Mouse (Mus musculus) forebrain, embryonic 15.5 days (tissue): ENCODE measurements at regions not wholly inside any gene's neighbourhood (a gene's known extent, or its start where the extent isn't known, plus 50 kb on each side); places are given as distances from the start of the nearest gene placed in this dataset.

Experiments
- ATAC-seq: fragments of 200-750 bp; cut with Nextera tagmentation; replicated peaks from 2 replicates; pipeline ENCODE4 v1.8.0; 2017; ENCODE audit warnings: mild to moderate bottlenecking, moderate TSS enrichment, moderate library complexity
- H3K27ac ChIP-seq: fragments of 300-500 bp; sonication (generic); replicated peaks from 2 replicates; pipeline ENCODE4 v1.5.1; 2015; ENCODE audit warnings: mild to moderate bottlenecking, inconsistent platforms
- H3K27me3 ChIP-seq: fragments of 300-500 bp; sonication (generic); 2 replicates; pipeline ENCODE4 v1.6.1; 2015; ENCODE audit warnings: inconsistent platforms
- H3K36me3 ChIP-seq: fragments of 300-500 bp; sonication (generic); 2 replicates; pipeline ENCODE4 v1.6.1; 2015; ENCODE audit warnings: mild to moderate bottlenecking, inconsistent platforms
- H3K4me1 ChIP-seq: fragments of 300-500 bp; sonication (generic); 2 replicates; pipeline ENCODE4 v1.6.1; 2015; ENCODE audit warnings: inconsistent platforms
- H3K4me2 ChIP-seq: fragments of 300-500 bp; sonication (generic); replicated peaks from 2 replicates; pipeline ENCODE4 v1.6.1; 2015; ENCODE audit warnings: mild to moderate bottlenecking, inconsistent platforms
- H3K4me3 ChIP-seq: fragments of 300-500 bp; sonication (generic); 2 replicates; pipeline ENCODE4 v1.5.1; 2015; ENCODE audit warnings: mild to moderate bottlenecking, inconsistent platforms
- H3K9ac ChIP-seq: fragments of 300-500 bp; sonication (generic); replicated peaks from 2 replicates; pipeline ENCODE4 v1.6.1; 2015; ENCODE audit warnings: mild to moderate bottlenecking, inconsistent platforms
- H3K9me3 ChIP-seq: fragments of 300-500 bp; sonication (generic); 2 replicates; pipeline ENCODE4 v1.6.1; 2016; ENCODE audit warnings: inconsistent platforms
- WGBS: fragments of 180-500 bp; shearing (Covaris S2); methylation state at CpG from one replicate; pipeline ENCODE4 v1.1.7; 2015; ENCODE audit warnings: mixed read lengths; 5-methylcytosine and 5-hydroxymethylcytosine counted together

DNA sequence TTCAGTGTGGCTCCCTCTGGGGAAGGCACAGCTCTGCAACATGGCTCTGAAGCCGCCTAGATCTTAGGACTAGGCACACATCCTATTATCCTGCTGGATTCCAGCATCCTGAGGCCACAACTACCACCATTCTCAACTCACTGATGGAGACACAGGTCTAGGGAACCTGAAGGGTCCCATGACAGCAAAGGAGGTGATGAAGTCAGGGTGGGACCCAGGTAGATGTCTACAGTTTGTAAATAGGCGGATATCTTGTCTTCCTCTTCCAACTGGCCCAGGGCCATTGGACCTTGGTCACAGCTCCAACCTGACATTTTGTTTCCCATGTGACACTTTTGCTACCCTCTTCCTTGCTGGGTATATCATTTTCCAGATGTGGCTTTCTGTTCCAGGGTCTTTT is 106.4 kb downstream of the Vapb start:
- Histone ChIP-seq H3K4me2 (no peak overlapping the region), H3K4me1 (no peaks in the 10 kb centered on the region), H3K27ac (0 out of 2 replicates have a peak overlapping the region, but pooled peaks have one; percentile 20), H3K9ac (no peak overlapping the region), H3K9me3 (no peaks in the 10 kb centered on the region), H3K27me3 (no peaks in the 10 kb centered on the region), H3K4me3 (no peak overlapping the region), H3K36me3 (no peaks in the 10 kb centered on the region)
- WGBS, result 94% methylated on average over 2 of the region's 2 CpGs
- no peak for ATAC-seq

DNA sequence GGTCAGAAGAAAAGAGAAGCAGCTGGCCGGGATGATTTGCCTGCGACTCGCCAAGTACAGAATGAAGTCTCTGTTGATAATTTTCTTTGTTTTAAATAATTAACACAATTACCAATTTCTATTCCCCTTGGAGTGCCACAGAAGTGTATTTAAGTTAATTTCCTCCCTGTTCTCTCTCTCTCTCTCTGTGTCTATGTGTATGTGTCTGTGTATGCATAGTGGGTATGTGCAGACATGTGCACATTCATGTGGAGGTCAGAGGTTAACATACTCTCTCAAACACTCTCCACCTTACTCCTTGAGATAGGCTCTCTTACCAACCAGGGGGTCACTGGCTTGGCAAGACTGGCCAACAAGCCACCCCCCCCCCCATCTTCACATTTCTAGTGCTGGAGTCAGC is 107.2 kb downstream of the Vapb start:
- Histone ChIP-seq H3K9ac (no peak overlapping the region), H3K4me3 (no peak overlapping the region), H3K4me1 (no peaks in the 10 kb centered on the region), H3K27ac (peak overlapping the region; percentile 23; the same call in 1 of the 2 replicates), H3K4me2 (no peak overlapping the region), H3K9me3 (no peaks in the 10 kb centered on the region), H3K36me3 (no peaks in the 10 kb centered on the region), H3K27me3 (no peaks in the 10 kb centered on the region)
- peak; percentile 38; the same call in 1 of the 2 replicates for ATAC-seq
- WGBS, result 56% methylated on average over 3 of the region's 3 CpGs

DNA sequence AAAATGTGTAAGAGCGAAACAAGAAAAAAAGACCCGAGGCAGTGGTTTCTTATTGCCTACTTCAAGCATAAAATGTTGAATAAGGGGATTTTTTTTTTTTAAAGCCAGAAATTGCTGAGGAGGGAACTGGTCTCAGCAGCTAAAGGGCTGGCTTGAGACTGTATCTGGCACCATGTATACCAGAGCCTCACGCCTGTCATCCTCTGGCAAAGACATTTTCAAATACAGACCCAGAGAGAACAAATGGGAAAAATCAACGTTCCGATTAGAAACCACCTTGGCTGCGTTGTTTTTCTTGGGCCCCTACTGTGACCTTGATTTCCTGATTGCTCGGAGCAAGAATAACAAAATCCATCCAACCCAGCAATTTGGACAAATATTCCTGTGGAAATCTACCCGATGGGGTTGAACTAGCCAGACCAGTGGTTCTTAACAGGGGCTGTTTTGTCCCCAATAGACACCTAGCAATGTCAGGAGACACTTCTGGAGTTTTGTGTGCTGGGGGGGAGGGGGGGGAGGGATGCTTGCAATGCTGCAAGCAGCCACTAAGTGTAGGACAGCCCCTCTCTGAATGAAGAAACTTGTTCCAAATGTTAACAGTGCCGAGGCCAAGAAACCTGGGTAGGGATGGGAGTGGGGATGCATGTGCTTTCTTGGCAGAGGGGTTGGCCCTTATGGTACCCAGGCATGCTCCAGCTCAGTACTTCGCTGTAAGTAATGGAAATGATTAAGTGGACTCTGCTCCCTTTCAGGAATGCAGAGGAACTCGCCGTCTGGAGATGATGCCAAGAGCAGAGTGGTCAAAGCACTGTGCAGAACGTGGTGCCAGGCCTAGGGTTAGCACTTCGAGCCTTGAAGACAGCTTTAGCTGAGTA is 108.1 kb downstream of the Vapb start:
- no peak overlapping the region for H3K4me3 ChIP-seq
- H3K9me3 ChIP-seq, result no peaks in the 10 kb centered on the region
- no peak overlapping the region for H3K27ac ChIP-seq
- no peaks in the 10 kb centered on the region for H3K4me1 ChIP-seq
- no peak overlapping the region for H3K4me2 ChIP-seq
- H3K27me3 ChIP-seq, result no peaks in the 10 kb centered on the region
- WGBS, result 83% methylated on average over 14 of the region's 14 CpGs
- H3K36me3 ChIP-seq, result no peaks in the 10 kb centered on the region
- ATAC-seq, result no peak
- no peak overlapping the region for H3K9ac ChIP-seq

DNA sequence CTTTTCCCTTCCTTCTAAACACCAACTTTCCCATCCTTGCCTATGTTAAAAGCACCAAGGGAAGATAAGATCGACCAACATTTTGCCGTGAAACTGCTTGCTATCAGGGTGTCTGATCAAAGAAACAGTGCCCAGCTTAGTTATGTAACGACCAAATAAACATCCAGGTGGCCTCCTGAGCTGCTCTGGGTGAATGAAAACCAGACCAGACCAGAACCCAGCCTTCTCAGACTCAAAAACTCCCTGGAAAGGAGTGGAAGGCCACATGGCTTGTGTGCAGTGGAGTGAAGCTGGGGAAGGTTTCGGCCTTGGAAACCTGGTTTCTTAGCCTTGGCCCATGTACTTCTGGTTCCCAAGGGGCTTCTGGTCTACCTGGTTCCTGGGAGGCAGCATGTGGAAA is 113.7 kb downstream of the Vapb start:
- no peak for ATAC-seq
- Histone ChIP-seq H3K27me3 (no peaks in the 10 kb centered on the region), H3K4me2 (no peak overlapping the region), H3K27ac (no peak overlapping the region), H3K9me3 (no peaks in the 10 kb centered on the region), H3K9ac (no peak overlapping the region), H3K4me3 (no peak overlapping the region), H3K4me1 (no peaks in the 10 kb centered on the region), H3K36me3 (no peaks in the 10 kb centered on the region)
- 87% methylated on average over 4 of the region's 4 CpGs for WGBS

DNA sequence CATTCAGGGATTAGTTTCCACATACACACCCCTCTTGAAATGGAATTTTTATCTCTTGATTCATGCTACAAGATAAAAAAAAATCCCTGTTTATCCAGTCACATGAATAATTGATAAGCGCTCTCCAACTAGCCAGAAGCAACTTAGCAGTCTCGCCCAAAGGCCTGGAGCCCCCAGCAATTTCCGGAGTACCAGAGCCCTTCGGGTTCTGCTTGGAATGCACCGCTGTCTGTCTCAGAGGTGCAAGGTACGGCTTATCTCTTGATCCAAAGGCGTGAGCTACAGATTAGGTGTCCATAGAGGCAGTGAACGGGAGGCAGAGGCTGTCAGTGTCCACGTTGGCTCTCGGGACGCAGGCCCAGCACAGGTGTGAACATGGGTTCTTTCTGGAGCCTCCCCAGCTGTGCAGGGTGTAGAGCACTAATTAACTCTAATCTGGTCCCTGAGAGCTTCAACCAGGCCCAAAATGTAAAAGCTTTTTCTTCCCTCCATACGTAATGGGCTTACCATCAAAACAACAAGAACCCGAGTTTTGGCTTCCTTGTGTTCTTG is 116.9 kb downstream of the Vapb start:
- Histone ChIP-seq H3K36me3 (no peaks in the 10 kb centered on the region), H3K27me3 (no peaks in the 10 kb centered on the region), H3K9ac (no peak overlapping the region), H3K4me1 (no peaks in the 10 kb centered on the region), H3K4me3 (no peak overlapping the region), H3K9me3 (no peaks in the 10 kb centered on the region), H3K27ac (no peak overlapping the region), H3K4me2 (no peak overlapping the region)
- no peak for ATAC-seq
- 66% methylated on average over 13 of the region's 13 CpGs for WGBS

DNA sequence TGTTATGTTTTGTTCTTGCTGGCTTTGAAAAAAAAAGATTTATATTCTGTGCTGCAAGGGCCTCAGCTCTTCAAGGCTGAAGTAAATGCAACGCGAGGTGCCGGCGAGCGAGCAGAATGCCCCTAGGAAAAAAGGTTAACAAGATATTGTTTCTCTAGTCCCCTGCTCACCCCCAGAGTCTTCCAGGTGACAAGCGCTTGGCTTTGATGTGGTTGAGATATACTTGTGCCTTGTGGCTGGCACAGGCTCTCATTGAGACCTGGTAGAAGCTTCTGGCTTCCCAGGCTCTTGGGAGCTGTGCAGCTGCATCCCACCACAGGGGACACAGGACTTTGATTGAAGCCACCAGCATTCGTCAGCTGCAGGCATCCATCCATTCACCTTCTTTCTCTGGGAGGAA is 117.5 kb downstream of the Vapb start:
- no peak overlapping the region for H3K9ac ChIP-seq
- H3K4me1 ChIP-seq, result no peaks in the 10 kb centered on the region
- WGBS, result 73% methylated on average over 7 of the region's 7 CpGs
- no peak overlapping the region for H3K4me3 ChIP-seq
- no peak for ATAC-seq
- H3K9me3 ChIP-seq, result no peaks in the 10 kb centered on the region
- no peak overlapping the region for H3K4me2 ChIP-seq
- no peaks in the 10 kb centered on the region for H3K36me3 ChIP-seq
- no peak overlapping the region for H3K27ac ChIP-seq
- no peaks in the 10 kb centered on the region for H3K27me3 ChIP-seq

DNA sequence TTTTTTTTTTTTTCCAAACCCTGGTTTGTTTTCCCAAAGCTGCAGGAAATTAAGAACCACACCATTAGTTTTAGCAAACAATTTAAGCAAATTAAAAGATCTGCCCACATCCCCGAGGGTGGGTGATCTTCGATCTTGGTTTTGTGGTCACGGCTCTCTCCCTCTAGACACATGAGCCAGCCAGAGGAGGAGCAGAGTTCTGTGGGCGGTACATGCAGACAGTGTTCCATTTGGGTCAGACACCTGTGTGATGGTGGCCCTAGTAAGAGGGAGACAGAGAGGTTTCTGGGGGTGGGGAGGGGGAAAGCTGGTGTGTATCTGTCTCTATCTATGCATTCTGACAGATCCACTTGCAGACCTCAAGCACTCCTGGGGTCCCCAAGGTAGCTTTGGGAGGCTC is 118.0 kb downstream of the Vapb start:
- Histone ChIP-seq H3K27me3 (no peaks in the 10 kb centered on the region), H3K36me3 (no peaks in the 10 kb centered on the region), H3K4me3 (no peak overlapping the region), H3K27ac (no peak overlapping the region), H3K9ac (no peak overlapping the region), H3K4me1 (no peaks in the 10 kb centered on the region), H3K4me2 (no peak overlapping the region), H3K9me3 (no peaks in the 10 kb centered on the region)
- no peak for ATAC-seq
- WGBS, result 84% methylated on average over 4 of the region's 4 CpGs

DNA sequence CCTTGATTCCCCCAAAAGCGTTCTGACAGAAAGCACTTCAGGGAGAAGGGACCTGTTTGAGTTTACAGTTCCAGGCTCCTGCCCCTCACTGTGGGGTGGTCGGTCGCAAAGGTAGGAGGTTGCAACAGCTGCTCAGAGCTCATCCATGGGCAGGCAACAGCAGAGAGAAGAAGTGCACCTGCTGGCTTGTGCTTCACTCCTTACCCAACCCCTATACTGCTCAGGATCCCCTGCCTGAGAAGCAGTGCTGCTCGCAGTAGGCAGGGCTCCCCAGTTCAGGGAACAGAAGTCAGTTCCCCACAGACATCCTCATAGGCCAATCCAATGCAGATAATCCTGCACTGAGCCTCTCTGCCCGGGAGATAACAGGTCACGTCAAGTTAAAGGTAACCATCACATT is 119.7 kb downstream of the Vapb start:
- Histone ChIP-seq H3K9ac (no peak overlapping the region), H3K36me3 (no peaks in the 10 kb centered on the region), H3K9me3 (no peaks in the 10 kb centered on the region), H3K4me2 (no peak overlapping the region), H3K27me3 (no peaks in the 10 kb centered on the region), H3K4me3 (no peak overlapping the region), H3K4me1 (no peaks in the 10 kb centered on the region), H3K27ac (no peak overlapping the region)
- no peak for ATAC-seq
- WGBS, result 82% methylated on average over 6 of the region's 6 CpGs

DNA sequence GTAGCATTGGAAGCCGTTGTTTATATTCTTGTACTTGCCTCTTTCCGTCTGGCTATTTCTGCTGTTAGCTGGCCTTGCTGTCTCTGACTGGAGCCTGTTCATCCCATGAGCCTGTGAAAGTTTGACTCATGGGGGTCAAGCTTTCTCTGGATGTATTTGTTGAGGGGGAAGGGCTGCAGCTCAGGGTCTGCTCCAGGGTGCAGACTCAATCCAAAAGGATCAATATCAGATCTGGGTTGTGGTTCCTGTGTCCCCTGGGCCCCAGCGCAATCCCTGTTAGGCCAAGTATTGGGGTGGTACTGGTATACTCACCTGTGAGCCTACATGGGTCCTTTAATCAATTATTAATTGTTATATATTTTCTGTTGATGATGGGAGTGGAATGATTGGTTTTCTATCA is 135.7 kb downstream of the Vapb start:
- no peaks in the 10 kb centered on the region for H3K4me1 ChIP-seq
- H3K36me3 ChIP-seq, result no peaks in the 10 kb centered on the region
- 92% methylated on average over 3 of the region's 3 CpGs for WGBS
- H3K9ac ChIP-seq, result no peak overlapping the region
- no peaks in the 10 kb centered on the region for H3K27me3 ChIP-seq
- H3K4me3 ChIP-seq, result no peak overlapping the region
- H3K27ac ChIP-seq, result no peak overlapping the region
- no peaks in the 10 kb centered on the region for H3K9me3 ChIP-seq
- no peak overlapping the region for H3K4me2 ChIP-seq
- ATAC-seq, result no peak
